Mouse (Mus musculus): ENCODE measurements around the gene Tmem255b. TPM values are rescaled to one million over a fixed set of nuclear protein-coding genes. Genes with fewer than 3 reads are reported as not detected.

Gene Tmem255b
- 1.1 and 1.3 TPM in 2 replicates for polyA plus RNA-seq (2012; rRNA removed)

DNA sequence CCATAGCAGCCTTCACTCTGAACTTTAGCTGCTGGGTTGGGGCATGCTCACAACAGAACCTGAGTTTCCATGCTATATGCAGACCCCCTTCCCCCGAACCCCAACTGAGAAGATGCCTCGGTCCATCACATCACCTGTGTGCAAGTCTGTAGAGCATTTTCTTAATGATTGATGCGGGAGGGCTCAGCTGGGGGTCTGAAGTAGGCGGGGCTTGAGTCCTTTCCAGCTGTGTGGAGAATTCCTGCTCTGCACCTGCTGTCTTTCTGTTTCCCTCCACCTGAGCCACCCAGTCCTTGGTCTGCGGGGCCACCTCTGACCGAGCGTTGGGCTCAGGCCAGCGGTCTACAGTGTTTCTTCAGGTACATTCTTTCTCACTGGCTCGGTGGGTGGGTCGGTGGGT is at the start of gene Tmem255b:
Tmem255b (plus strand) TSS at position 301 of the 400 bp plus-strand sequence.
- DNase-seq (ENCODE audit: low read depth in 1 of 2, low spot score in 2 of 2) = no peak
- H3K27ac ChIP-seq (ENCODE audit: insufficient read depth, low read length) = no peak within 1 kb of the TSS
- WGBS = 43% methylated on average over 10 of the region's 10 CpGs
- H3K27me3 ChIP-seq (ENCODE audit: control insufficient read depth, insufficient read depth, low read length) = no peaks in the 10 kb centered on the region; the same call in 1 of the 2 replicates
- H3K4me1 ChIP-seq (ENCODE audit: control insufficient read depth, insufficient read depth, insufficient read length) = no peaks in the 10 kb centered on the region
- no peak within 1 kb of the TSS for H3K4me3 ChIP-seq (ENCODE audit: extremely low read depth, insufficient read depth, insufficient read length)
- no peaks in the 10 kb centered on the region for H3K36me3 ChIP-seq (ENCODE audit: control insufficient read depth, insufficient read depth, low read length)
- no peak for TF ChIP-seq POLR2A (IDR thresholded peaks at IDR 0.05; ENCODE audit: low read depth, low read length)
- no peak for TF ChIP-seq CTCF (IDR thresholded peaks at IDR 0.05; ENCODE audit: extremely low read depth, insufficient read depth, insufficient read length, insufficient replicate concordance)

DNA sequence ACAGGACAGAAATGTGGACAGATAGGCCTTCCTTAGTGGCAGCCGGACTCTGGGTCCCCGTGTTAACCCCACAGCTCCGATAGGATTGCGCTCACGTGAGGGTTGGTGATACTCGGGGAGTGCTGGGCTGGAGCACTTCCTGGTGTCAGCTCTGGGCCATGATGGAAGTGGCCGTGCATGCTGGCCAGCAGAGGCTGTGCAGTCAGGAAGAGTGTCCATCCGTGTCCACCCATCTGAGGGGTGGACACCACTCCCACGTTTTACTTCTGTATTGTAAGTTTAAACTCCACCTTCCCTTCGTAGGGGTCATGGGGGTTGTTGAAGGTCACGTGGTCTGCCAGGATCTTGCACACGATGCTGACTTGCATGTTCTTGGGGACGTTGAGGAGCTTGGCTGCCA is 48.6 kb upstream of the Tmem255b start:
- H3K27ac ChIP-seq (ENCODE audit: insufficient read depth, low read length) = no peak overlapping the region
- 78% methylated on average over 13 of the region's 13 CpGs for WGBS
- H3K4me3 ChIP-seq (ENCODE audit: extremely low read depth, insufficient read depth, insufficient read length) = no peak overlapping the region
- no peaks in the 10 kb centered on the region for H3K27me3 ChIP-seq (ENCODE audit: control insufficient read depth, insufficient read depth, low read length)
- TF ChIP-seq POLR2A (IDR thresholded peaks at IDR 0.05; ENCODE audit: low read depth, low read length) = no peak
- no peak for TF ChIP-seq CTCF (IDR thresholded peaks at IDR 0.05; ENCODE audit: extremely low read depth, insufficient read depth, insufficient read length, insufficient replicate concordance)
- H3K4me1 ChIP-seq (ENCODE audit: control insufficient read depth, insufficient read depth, insufficient read length) = no peaks in the 10 kb centered on the region
- no peaks in the 10 kb centered on the region for H3K36me3 ChIP-seq (ENCODE audit: control insufficient read depth, insufficient read depth, low read length)
- no peak for DNase-seq (ENCODE audit: low read depth in 1 of 2, low spot score in 2 of 2)

DNA sequence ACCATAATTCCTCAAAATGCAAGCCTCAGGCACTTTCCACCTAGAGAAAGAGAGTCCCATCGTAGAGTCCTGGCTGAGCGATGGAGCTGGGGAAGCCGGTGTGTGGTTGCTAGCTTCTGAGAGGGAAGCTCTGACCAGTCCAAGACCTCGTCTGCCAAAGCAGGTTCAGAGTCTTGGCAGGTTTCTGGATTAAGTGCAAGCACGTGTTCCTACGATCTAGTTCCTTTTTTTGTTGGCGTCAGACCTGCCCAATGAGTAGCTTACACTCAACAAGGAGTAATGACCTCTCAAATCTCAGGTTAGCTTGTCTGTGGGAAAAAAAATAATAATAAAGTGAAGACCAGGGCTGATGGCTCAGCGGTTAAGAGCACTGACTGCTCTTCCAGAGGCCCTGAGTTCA is 47.3 kb upstream of the Tmem255b start:
- H3K4me3 ChIP-seq (ENCODE audit: extremely low read depth, insufficient read depth, insufficient read length) = no peak overlapping the region
- WGBS = 34% methylated on average over 8 of the region's 8 CpGs

DNA sequence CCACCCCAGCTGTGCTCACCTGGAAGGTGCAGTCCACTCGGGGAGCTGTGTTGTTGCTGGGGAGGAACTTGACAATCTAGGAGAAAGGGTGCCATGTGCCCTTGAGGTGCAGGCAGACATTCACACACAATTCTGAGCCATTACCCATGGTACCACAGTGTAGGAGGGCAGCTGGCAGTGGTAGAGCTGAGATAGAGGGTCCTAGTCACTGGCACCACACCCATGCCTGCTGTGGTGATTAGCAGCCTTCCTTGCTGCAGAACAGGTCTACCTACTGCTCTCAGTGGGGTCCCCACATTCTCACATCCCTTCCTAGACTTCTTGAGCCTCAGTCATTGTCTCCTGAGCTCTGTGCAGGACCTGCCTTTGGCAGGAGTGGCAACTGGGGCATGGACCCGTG is 46.2 kb upstream of the Tmem255b start:
- no peaks in the 10 kb centered on the region for H3K4me1 ChIP-seq (ENCODE audit: control insufficient read depth, insufficient read depth, insufficient read length)
- H3K36me3 ChIP-seq (ENCODE audit: control insufficient read depth, insufficient read depth, low read length) = no peaks in the 10 kb centered on the region
- 63% methylated on average over 2 of the region's 2 CpGs for WGBS
- DNase-seq (ENCODE audit: low read depth in 1 of 2, low spot score in 2 of 2) = no peak
- no peak overlapping the region for H3K4me3 ChIP-seq (ENCODE audit: extremely low read depth, insufficient read depth, insufficient read length)
- no peak overlapping the region for H3K27ac ChIP-seq (ENCODE audit: insufficient read depth, low read length)
- no peaks in the 10 kb centered on the region for H3K27me3 ChIP-seq (ENCODE audit: control insufficient read depth, insufficient read depth, low read length)
- TF ChIP-seq POLR2A (IDR thresholded peaks at IDR 0.05; ENCODE audit: low read depth, low read length) = no peak
- TF ChIP-seq CTCF (IDR thresholded peaks at IDR 0.05; ENCODE audit: extremely low read depth, insufficient read depth, insufficient read length, insufficient replicate concordance) = no peak

More for the DNA sequence above, 47.3 kb upstream of the Tmem255b start:
- Histone ChIP-seq H3K36me3 (ENCODE audit: control insufficient read depth, insufficient read depth, low read length) (no peaks in the 10 kb centered on the region), H3K27me3 (ENCODE audit: control insufficient read depth, insufficient read depth, low read length) (no peaks in the 10 kb centered on the region), H3K27ac (ENCODE audit: insufficient read depth, low read length) (no peak overlapping the region), H3K4me1 (ENCODE audit: control insufficient read depth, insufficient read depth, insufficient read length) (no peaks in the 10 kb centered on the region)
- no peak for DNase-seq (ENCODE audit: low read depth in 1 of 2, low spot score in 2 of 2)
- TF ChIP-seq CTCF (IDR thresholded peaks at IDR 0.05; ENCODE audit: extremely low read depth, insufficient read depth, insufficient read length, insufficient replicate concordance) (no peak), POLR2A (IDR thresholded peaks at IDR 0.05; ENCODE audit: low read depth, low read length) (no peak)

DNA sequence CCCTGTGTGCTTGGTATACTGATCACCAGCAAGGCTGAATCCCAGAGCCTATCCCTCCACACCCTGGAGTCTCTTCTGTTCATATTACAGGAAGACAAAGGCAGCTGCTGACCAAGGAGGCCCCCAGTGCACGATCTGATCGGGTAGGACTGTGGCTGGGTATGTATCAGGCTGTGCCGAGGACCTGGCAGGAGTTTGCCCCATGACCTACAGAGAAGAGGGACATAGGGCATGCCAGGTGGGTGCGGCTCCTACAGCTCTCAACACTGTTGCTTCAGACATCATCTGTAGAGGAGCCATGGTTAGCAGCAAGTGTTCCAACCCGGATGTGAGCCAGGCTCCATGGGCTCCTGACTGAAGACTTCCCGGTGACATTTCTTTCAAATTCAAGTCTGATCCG is 41.1 kb upstream of the Tmem255b start:
- H3K27me3 ChIP-seq (ENCODE audit: control insufficient read depth, insufficient read depth, low read length) = no peaks in the 10 kb centered on the region
- H3K4me3 ChIP-seq (ENCODE audit: extremely low read depth, insufficient read depth, insufficient read length) = no peak overlapping the region
- H3K4me1 ChIP-seq (ENCODE audit: control insufficient read depth, insufficient read depth, insufficient read length) = no peaks in the 10 kb centered on the region
- no peak overlapping the region for H3K27ac ChIP-seq (ENCODE audit: insufficient read depth, low read length)
- TF ChIP-seq CTCF (IDR thresholded peaks at IDR 0.05; ENCODE audit: extremely low read depth, insufficient read depth, insufficient read length, insufficient replicate concordance) (no peak), POLR2A (IDR thresholded peaks at IDR 0.05; ENCODE audit: low read depth, low read length) (no peak)
- 85% methylated on average over 7 of the region's 7 CpGs for WGBS
- H3K36me3 ChIP-seq (ENCODE audit: control insufficient read depth, insufficient read depth, low read length) = no peaks in the 10 kb centered on the region
- DNase-seq (ENCODE audit: low read depth in 1 of 2, low spot score in 2 of 2) = no peak

DNA sequence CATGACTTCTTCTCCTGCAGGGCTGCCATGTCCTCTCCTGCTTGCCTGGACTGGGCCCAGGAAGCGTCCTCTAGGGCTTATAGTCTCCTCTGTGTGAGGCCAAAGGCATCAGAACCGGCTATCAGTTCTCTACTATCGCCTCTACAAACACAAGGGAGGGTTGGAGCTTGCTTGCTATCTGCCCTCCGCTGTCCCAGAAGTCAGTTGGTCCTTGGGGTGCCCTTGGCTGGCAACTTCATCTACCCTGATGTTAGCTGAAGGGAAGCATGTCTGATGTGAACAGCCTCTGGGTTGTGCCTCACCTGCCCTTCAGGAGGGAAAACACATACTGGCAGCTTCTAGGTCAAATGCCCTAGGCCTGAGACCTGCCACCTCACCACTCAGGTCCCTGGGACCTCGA is 38.3 kb upstream of the Tmem255b start, which contains the start of gene Atp4b:
Atp4b (minus strand) TSS at position 101 of the 400 bp plus-strand sequence.
- WGBS = 78% methylated on average over 5 of the region's 5 CpGs
- H3K36me3 ChIP-seq (ENCODE audit: control insufficient read depth, insufficient read depth, low read length) = no peaks in the 10 kb centered on the region
- no peak for DNase-seq (ENCODE audit: low read depth in 1 of 2, low spot score in 2 of 2)
- TF ChIP-seq POLR2A (IDR thresholded peaks at IDR 0.05; ENCODE audit: low read depth, low read length) = no peak
- no peak for TF ChIP-seq CTCF (IDR thresholded peaks at IDR 0.05; ENCODE audit: extremely low read depth, insufficient read depth, insufficient read length, insufficient replicate concordance)
- H3K27ac ChIP-seq (ENCODE audit: insufficient read depth, low read length) = no peak within 1 kb of the TSS
- H3K4me1 ChIP-seq (ENCODE audit: control insufficient read depth, insufficient read depth, insufficient read length) = no peaks in the 10 kb centered on the region
- no peak within 1 kb of the TSS for H3K4me3 ChIP-seq (ENCODE audit: extremely low read depth, insufficient read depth, insufficient read length)
- no peaks in the 10 kb centered on the region for H3K27me3 ChIP-seq (ENCODE audit: control insufficient read depth, insufficient read depth, low read length)

DNA sequence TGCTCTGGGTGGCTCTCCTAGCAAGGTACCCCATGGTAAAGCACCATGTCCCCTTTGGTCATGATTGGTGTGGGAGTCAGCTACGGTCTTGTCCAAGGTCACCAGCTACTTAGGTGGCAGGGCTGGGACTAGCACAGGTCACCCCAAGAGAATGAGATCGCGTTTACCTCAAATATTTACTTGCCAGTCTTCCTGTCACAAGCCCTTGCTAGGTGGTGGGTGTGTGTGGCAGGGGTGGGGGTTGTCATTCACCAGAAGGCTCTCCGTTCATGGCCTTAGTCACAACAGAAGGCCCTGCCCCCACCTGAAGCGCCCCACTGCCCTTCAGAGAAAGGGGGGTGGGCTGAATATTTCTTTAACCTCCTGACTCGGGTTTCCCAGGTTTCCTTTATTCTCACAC is 31.5 kb upstream of the Tmem255b start:
- DNase-seq (ENCODE audit: low read depth in 1 of 2, low spot score in 2 of 2) = no peak
- Histone ChIP-seq H3K27me3 (ENCODE audit: control insufficient read depth, insufficient read depth, low read length) (no peaks in the 10 kb centered on the region), H3K4me1 (ENCODE audit: control insufficient read depth, insufficient read depth, insufficient read length) (no peaks in the 10 kb centered on the region), H3K36me3 (ENCODE audit: control insufficient read depth, insufficient read depth, low read length) (no peaks in the 10 kb centered on the region), H3K4me3 (ENCODE audit: extremely low read depth, insufficient read depth, insufficient read length) (no peak overlapping the region), H3K27ac (ENCODE audit: insufficient read depth, low read length) (no peak overlapping the region)
- TF ChIP-seq CTCF (IDR thresholded peaks at IDR 0.05; ENCODE audit: extremely low read depth, insufficient read depth, insufficient read length, insufficient replicate concordance) (no peak), POLR2A (IDR thresholded peaks at IDR 0.05; ENCODE audit: low read depth, low read length) (no peak)
- WGBS = 77% methylated on average over 6 of the region's 6 CpGs

All from spleen, adult 2 months (tissue).